Mouse (Mus musculus) C2C12 (cell line): ENCODE data around the gene Filip1l. TPM values are rescaled to one million over a fixed set of nuclear protein-coding genes. Genes with fewer than 3 reads are reported as not detected.

ENCODE experiments used
- H3K27me3 ChIP-seq: one replicate; pipeline ENCODE4 v1.6.1; 2011; ENCODE audit not compliant: control insufficient read depth, insufficient read depth, insufficient read length
- H3K36me3 ChIP-seq: one replicate; pipeline ENCODE4 v1.6.1; 2011; ENCODE audit not compliant: control insufficient read depth, insufficient read depth
- H3K4me3 ChIP-seq: one replicate; pipeline ENCODE4 v1.5.1; 2011; ENCODE audit warnings: mild to moderate bottlenecking, control low read depth; ENCODE audit not compliant: poor library complexity, insufficient read depth, severe bottlenecking
- H3K79me2 ChIP-seq: one replicate; pipeline ENCODE4 v1.6.1; 2011; ENCODE audit not compliant: control insufficient read depth, insufficient read depth
- H3K79me3 ChIP-seq: one replicate; pipeline ENCODE4 v1.6.1; 2011; ENCODE audit warnings: low read depth, control low read depth
- H3ac ChIP-seq: one replicate; pipeline ENCODE3; 2011; ENCODE audit warnings: low read depth; ENCODE audit not compliant: control insufficient read depth, insufficient read length
- CEBPB ChIP-seq: IDR thresholded peaks from one replicate; pipeline ENCODE4 v1.6.1; 2011; ENCODE audit warnings: low read depth, mild to moderate bottlenecking, control low read depth, moderate library complexity
- CTCF ChIP-seq: IDR thresholded peaks from one replicate; pipeline ENCODE4 v1.5.1; 2011; ENCODE audit not compliant: control insufficient read depth, insufficient read depth, insufficient read length
- FOSL1 ChIP-seq: IDR thresholded peaks from one replicate; pipeline ENCODE4 v1.8.0; 2011; ENCODE audit warnings: mild to moderate bottlenecking, low read length; ENCODE audit not compliant: poor library complexity, insufficient read depth, severe bottlenecking
- MAX ChIP-seq: IDR thresholded peaks from one replicate; pipeline ENCODE4 v1.6.1; 2011; ENCODE audit warnings: mild to moderate bottlenecking, control low read depth
- MYOD1 ChIP-seq: IDR thresholded peaks from one replicate; pipeline ENCODE4 v1.6.1; 2011; ENCODE audit warnings: low read depth; ENCODE audit not compliant: control insufficient read depth, insufficient read length
- MYOG ChIP-seq: IDR thresholded peaks from one replicate; pipeline ENCODE4 v1.6.1; 2011; ENCODE audit not compliant: control insufficient read depth, insufficient read length; ENCODE audit errors: extremely low read depth
- USF1 ChIP-seq: IDR thresholded peaks from one replicate; pipeline ENCODE4 v1.6.1; 2011; ENCODE audit warnings: low read depth, mild to moderate bottlenecking, control low read depth, moderate library complexity
- polyA plus RNA-seq: library from polyadenylated mRNA; unstranded; fragments of >200 nt; fragmentation: generic; extraction: Trizol; gene quantifications from one replicate; pipeline ENCODE4 v1.2.1, GENCODE M21; 2012; ENCODE audit warnings: missing spikeins

Filip1l gene
- polyA plus RNA-seq, 1 experiment = 18.8 TPM

GRCm38 (mm10) chr16:57372156-57372555 lies 19.3 kb downstream of the Filip1l start:
- TF ChIP-seq USF1 (no peak), CTCF (no peak), FOSL1 (no peak), MYOD1 (no peak), MAX (no peak), CEBPB (no peak), MYOG (no peak)

DNA sequence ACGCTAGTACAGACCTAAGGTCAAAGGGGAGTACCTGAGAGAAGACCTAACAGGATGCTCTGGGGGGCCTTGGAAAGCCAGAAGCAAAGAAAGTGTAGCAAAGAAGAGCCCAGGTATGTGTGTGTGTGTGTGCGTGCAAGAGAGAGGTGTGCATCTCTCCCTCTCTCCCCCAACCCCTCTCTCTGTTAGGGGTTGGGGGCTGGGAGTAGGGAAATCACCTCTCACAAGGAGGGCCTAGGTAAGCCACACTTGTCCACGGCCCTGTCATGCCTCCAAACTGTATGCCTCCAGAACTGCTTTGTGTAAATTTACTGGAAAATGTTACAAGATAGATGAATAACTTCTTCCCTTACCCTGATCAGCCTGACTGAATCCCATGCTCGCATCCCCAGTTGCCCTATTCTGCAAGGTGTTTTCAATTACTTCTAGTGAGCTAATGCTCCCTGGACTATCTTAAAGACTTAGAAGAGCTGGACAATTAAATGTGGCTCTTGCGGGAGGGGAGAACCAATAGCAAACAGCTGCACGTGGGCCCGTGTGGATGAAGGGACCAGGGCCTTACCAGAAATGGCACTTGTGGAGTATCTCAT lies 22.4 kb downstream of the Filip1l start:
- H3K79me3 ChIP-seq = no peaks in the 10 kb centered on the region
- TF ChIP-seq FOSL1 (no peak), MAX (no peak), MYOG (no peak), MYOD1 (no peak), CEBPB (no peak), USF1 (no peak), CTCF (no peak)
- H3ac ChIP-seq = no peak overlapping the region
- H3K79me2 ChIP-seq = no peaks in the 10 kb centered on the region
- no peak overlapping the region for H3K4me3 ChIP-seq
- no peaks in the 10 kb centered on the region for H3K27me3 ChIP-seq
- no peaks in the 10 kb centered on the region for H3K36me3 ChIP-seq

More at GRCm38 (mm10) chr16:57372156-57372555, 19.3 kb downstream of the Filip1l start:
- H3K4me3 ChIP-seq = no peak overlapping the region
- no peaks in the 10 kb centered on the region for H3K36me3 ChIP-seq
- no peaks in the 10 kb centered on the region for H3K79me3 ChIP-seq
- H3K27me3 ChIP-seq = no peaks in the 10 kb centered on the region
- H3ac ChIP-seq = no peak overlapping the region
- H3K79me2 ChIP-seq = no peaks in the 10 kb centered on the region

DNA sequence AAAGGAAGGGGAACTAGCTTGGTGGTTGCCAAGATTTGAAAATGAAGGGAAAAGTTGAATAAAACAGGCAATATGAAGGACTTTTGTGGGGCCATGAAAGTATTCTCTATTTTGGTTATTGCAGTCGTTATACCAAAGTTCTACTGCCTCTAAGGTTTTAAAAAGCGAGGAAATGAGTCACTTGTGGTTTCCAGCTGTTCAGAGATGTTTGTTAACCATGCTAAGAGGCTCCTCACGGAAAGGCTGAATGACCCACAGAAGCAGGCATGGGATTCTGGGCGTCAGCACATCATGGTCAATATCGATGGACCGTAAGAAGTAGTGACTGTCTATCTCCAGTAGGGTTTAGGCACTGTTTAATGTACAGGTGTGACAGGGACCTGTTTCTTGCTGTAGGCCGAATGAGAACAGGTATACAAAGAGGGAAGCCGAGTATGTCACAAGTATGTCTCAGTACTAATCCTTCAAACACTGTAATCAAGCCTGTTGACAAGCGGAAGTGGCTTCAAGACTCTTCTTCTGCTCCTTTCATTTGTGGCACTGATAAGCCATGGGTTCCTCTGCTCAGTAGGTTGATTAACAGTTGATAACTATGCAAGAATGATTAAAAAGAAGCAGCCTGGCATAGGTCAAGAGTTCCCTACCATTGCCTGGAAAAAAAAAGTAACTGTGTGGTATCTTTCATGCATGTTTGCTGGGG lies 25.9 kb downstream of the Filip1l start:
- TF ChIP-seq CTCF (no peak), MYOD1 (no peak), USF1 (no peak)
- no peaks in the 10 kb centered on the region for H3K27me3 ChIP-seq
- no peaks in the 10 kb centered on the region for H3K79me3 ChIP-seq
- H3K79me2 ChIP-seq = no peaks in the 10 kb centered on the region
- no peaks in the 10 kb centered on the region for H3K36me3 ChIP-seq
- no peak overlapping the region for H3ac ChIP-seq
- no peak overlapping the region for H3K4me3 ChIP-seq

GRCm38 (mm10) chr16:57383266-57383971 lies 30.5 kb downstream of the Filip1l start:
- H3K27me3 ChIP-seq = no peaks in the 10 kb centered on the region
- no peak overlapping the region for H3K4me3 ChIP-seq
- H3ac ChIP-seq = no peak overlapping the region
- H3K79me3 ChIP-seq = no peaks in the 10 kb centered on the region
- TF ChIP-seq USF1 (no peak), FOSL1 (no peak), MYOG (no peak), MAX (no peak), CTCF (no peak), CEBPB (no peak), MYOD1 (no peak)
- H3K79me2 ChIP-seq = no peaks in the 10 kb centered on the region
- H3K36me3 ChIP-seq = no peaks in the 10 kb centered on the region

- no peak for TF ChIP-seq MYOD1
- TF ChIP-seq CEBPB = no peak
- no peak for TF ChIP-seq FOSL1
- TF ChIP-seq CTCF = no peak
- TF ChIP-seq MYOG = no peak
- TF ChIP-seq USF1 = no peak
- no peak for TF ChIP-seq MAX
- no peaks in the 10 kb centered on the region for H3K79me3 ChIP-seq
- H3K4me3 ChIP-seq = no peak overlapping the region
- H3K27me3 ChIP-seq = no peaks in the 10 kb centered on the region
- no peaks in the 10 kb centered on the region for H3K36me3 ChIP-seq
- H3ac ChIP-seq = no peak overlapping the region
- no peaks in the 10 kb centered on the region for H3K79me2 ChIP-seq
Measured at GRCm38 (mm10) chr16:57384274-57384673, 31.4 kb downstream of the Filip1l start.
